Mouse (Mus musculus) heart, postnatal 0 days (tissue): ENCODE results near the gene Capn9. TPM values are rescaled to one million over a fixed set of nuclear protein-coding genes. Genes with fewer than 3 reads are reported as not detected.

Experiments used
- ATAC-seq: fragments of 200-750 bp; cut with Nextera tagmentation; 2 replicates; pipeline ENCODE4 v1.8.0; 2017; ENCODE audit warnings: low read depth, moderate number of reproducible peaks, moderate library complexity; ENCODE audit not compliant: insufficient read depth
- DNase-seq: peaks from one replicate; pipeline ENCODE4 v3.0.0-alpha.2; 2016; ENCODE audit warnings: low spot score
- H3K27ac ChIP-seq: fragments of 300-500 bp; sonication (generic); 2 replicates; pipeline ENCODE4 v1.5.1; 2014; ENCODE audit warnings: low read depth, mild to moderate bottlenecking
- H3K27me3 ChIP-seq: fragments of 300-500 bp; sonication (generic); 2 replicates; pipeline ENCODE4 v1.6.1; 2014; ENCODE audit warnings: low read length, mixed read lengths; ENCODE audit not compliant: control insufficient read depth, insufficient read depth
- H3K36me3 ChIP-seq: fragments of 300-500 bp; sonication (generic); replicated peaks from 2 replicates; pipeline ENCODE4 v1.6.1; 2014; ENCODE audit warnings: low read length, mixed read lengths; ENCODE audit not compliant: control insufficient read depth, insufficient read depth
- H3K4me1 ChIP-seq: fragments of 300-500 bp; sonication (generic); 2 replicates; pipeline ENCODE4 v1.6.1; 2014; ENCODE audit warnings: antibody characterized with exemption; ENCODE audit not compliant: control insufficient read depth, insufficient read depth
- H3K4me2 ChIP-seq: fragments of 300-500 bp; sonication (generic); 2 replicates; pipeline ENCODE4 v1.6.1; 2014; ENCODE audit warnings: low read depth, mild to moderate bottlenecking, low read length, moderate library complexity
- H3K4me3 ChIP-seq: fragments of 300-500 bp; sonication (generic); 2 replicates; pipeline ENCODE4 v1.5.1; 2014; ENCODE audit warnings: low read depth, low read length
- H3K9ac ChIP-seq: fragments of 300-500 bp; sonication (generic); replicated peaks from 2 replicates; pipeline ENCODE4 v1.6.1; 2014; ENCODE audit warnings: low read depth, low read length, mixed read lengths
- H3K9me3 ChIP-seq: fragments of 300-500 bp; sonication (generic); replicated peaks from 2 replicates; pipeline ENCODE4 v1.6.1; 2016; ENCODE audit warnings: low read length; ENCODE audit not compliant: control insufficient read depth
- CTCF ChIP-seq: IDR thresholded peaks from 2 replicates; pipeline ENCODE4 v1.5.1; 2016; ENCODE audit warnings: antibody characterized with exemption, control low read depth, low read depth
- EP300 ChIP-seq: IDR thresholded peaks from 2 replicates; pipeline ENCODE4 v1.6.1; 2016; ENCODE audit warnings: antibody characterized with exemption, low read depth
- WGBS: fragments of 180-500 bp; shearing (Covaris S2); extraction: QIAGEN DNeasy Blood & Tissue Kit; methylation state at CpG from one replicate; pipeline ENCODE4 v1.1.7; 2014; 5-methylcytosine and 5-hydroxymethylcytosine counted together
- polyA plus RNA-seq: library from polyadenylated mRNA; unstranded; fragments of >200 nt; fragmentation: Nextera tagmentation; extraction: Ambion mirVana; gene quantifications from 2 replicates; pipeline ENCODE4 v1.2.1, GENCODE M21; 2015
- total RNA-seq: library from RNA; depleted of rRNA; stranded (reverse); fragments of >200 nt; gene quantifications from 2 replicates; pipeline ENCODE4 v1.2.3, GENCODE M21; 2014; ENCODE audit warnings: low replicate concordance

Capn9 gene
- total and polyA plus RNA-seq, 2 experiments from 2014 or later = 0.26 TPM; not detected in 1

DNA sequence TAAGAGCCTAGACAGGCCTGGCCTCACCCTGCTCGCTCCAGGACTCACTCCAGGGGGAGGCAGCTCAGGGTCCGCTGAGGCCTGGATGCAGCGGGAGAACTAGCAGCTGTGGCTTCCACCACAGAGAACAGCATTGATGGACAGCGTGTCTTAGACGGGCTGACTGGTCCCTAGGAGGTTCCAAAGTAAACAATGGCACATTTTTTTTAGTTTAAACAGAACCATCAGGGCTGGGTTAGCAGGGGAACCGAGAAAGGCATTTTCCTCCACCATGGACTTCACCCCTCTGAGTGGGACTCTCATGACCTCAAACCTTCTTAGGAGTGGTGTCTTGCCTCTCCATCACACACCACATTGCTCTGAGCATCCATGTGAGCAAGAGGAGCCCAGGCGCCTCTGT, 56.1 kb downstream of the Capn9 start:
- H3K9me3 ChIP-seq = no peaks in the 10 kb centered on the region
- peaks cover 21% of the 10 kb centered on the region for H3K36me3 ChIP-seq
- DNase-seq = no peak
- H3K9ac ChIP-seq = no peak overlapping the region
- TF ChIP-seq CTCF (no peak), EP300 (no peak)
- ATAC-seq = 0 out of 2 replicates have a peak, but pooled peaks have one; percentile 7
- no peak overlapping the region for H3K4me2 ChIP-seq
- WGBS = 42% methylated on average over 7 of the region's 7 CpGs
- H3K4me1 ChIP-seq = peaks cover 36% of the 10 kb centered on the region
- H3K27me3 ChIP-seq = no peaks in the 10 kb centered on the region
- H3K27ac ChIP-seq = peak overlapping the region; percentile 94
- no peak overlapping the region for H3K4me3 ChIP-seq

DNA sequence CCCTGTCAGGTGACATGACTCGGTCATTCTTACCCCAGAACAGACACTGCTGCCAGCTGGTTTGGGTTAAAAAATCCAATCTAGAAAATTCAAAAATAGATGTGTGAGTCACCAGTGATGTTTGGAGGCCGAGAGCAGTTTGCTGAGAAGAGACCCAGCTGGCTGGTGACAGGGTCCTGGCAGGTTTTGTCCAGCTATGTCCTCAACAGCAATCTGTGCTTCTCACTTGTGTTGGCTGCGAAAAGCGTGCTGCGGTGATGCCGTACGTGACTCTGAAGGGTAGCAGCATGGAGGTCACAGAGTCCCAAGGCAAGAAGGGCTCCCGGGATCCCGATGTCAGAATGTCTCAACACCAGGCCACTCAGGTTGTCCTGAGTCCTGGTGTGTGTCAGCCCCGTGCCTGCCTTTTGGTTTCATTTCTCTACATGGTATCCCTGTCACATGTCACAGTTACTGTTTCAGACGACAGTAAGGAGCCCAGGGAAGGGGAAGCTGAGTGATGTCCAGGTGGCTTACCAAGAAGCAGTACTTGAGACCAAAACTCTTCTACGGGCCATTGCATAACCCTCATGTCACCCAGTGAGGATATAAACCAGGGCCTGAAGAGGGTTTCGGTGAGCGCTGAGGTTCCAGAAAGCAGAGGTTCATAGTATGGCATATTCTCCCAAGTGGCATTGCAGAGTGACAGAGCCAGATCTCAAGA, 57.2 kb downstream of the Capn9 start:
- H3K9me3 ChIP-seq = no peaks in the 10 kb centered on the region
- 27% methylated on average over 14 of the region's 14 CpGs for WGBS
- H3K27ac ChIP-seq = peak overlapping the region; percentile 94
- H3K4me2 ChIP-seq = peak overlapping the region; percentile 23; the same call in 1 of the 2 replicates
- H3K4me1 ChIP-seq = peaks cover 36% of the 10 kb centered on the region
- TF ChIP-seq CTCF (no peak), EP300 (peak; percentile 69; the same call in 1 of the 2 replicates)
- no peaks in the 10 kb centered on the region for H3K27me3 ChIP-seq
- H3K9ac ChIP-seq = no peak overlapping the region; the same call in 1 of the 2 replicates
- peaks cover 33% of the 10 kb centered on the region for H3K36me3 ChIP-seq
- peak; percentile 94 for DNase-seq
- H3K4me3 ChIP-seq = no peak overlapping the region
- ATAC-seq = peak; percentile 88

DNA sequence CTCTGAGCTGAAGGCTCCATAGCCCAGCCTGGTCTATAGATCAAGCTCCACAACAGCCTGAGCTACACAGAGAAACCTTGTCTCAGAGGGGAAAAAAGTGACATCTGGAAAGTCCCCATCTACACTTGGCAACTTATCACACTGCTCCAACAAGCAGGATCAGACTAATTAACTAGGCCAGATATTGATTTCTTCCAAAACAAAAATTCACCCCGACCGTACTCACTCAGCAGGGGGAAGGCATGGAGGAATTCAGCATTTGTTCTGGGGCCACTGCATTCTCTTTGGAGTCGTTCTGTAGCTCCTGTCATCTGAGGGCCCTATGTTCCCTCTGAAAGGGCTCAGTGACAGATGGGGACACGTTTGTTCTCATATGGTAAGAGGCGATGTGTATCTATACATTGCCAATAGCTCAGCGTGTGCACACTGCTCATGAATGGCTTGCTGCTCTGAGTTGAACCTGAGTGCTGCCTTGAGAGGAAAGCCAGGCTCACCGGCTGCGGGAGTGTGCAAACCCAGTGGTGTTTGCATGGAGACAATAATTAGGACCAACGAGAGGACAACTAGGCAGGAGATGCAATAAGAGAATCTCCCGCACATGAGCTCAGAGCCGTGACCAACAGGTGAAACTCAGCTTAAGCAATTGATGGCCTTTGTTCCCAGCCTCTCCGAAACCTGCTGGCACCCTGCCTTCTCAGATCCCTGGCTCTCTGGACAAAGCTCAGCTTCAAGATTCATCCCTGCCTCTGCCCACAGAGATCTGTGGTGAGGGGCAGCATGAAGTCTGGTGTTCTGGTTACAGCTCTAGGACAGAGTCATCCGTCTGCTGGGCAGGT, 58.7 kb downstream of the Capn9 start:
- TF ChIP-seq CTCF (no peak), EP300 (no peak)
- ATAC-seq = no peak
- no peak overlapping the region for H3K4me3 ChIP-seq
- no peak overlapping the region for H3K4me2 ChIP-seq
- no peaks in the 10 kb centered on the region for H3K9me3 ChIP-seq
- no peak for DNase-seq
- H3K36me3 ChIP-seq = peaks cover 47% of the 10 kb centered on the region
- 80% methylated on average over 13 of the region's 13 CpGs for WGBS
- no peak overlapping the region; the same call in 1 of the 2 replicates for H3K27ac ChIP-seq
- H3K9ac ChIP-seq = no peak overlapping the region
- no peaks in the 10 kb centered on the region for H3K27me3 ChIP-seq
- peaks cover 36% of the 10 kb centered on the region for H3K4me1 ChIP-seq

DNA sequence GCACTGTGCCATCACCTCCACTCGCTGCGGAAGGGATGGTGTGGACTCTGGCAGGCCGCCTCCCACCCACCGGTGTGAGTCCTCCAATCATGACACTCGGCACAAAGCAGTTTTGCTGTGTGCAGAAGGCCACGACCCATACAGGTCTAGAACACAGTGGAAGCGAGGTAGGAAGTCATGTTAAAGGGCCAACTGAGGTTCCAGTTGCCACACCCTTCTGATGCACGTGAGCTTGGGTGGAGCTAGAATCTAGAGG, 59.3 kb downstream of the Capn9 start:
- Histone ChIP-seq H3K27me3 (no peaks in the 10 kb centered on the region), H3K9ac (no peak overlapping the region), H3K9me3 (no peaks in the 10 kb centered on the region), H3K27ac (no peak overlapping the region), H3K4me2 (no peak overlapping the region), H3K36me3 (peaks cover 47% of the 10 kb centered on the region), H3K4me1 (peaks cover 35% of the 10 kb centered on the region), H3K4me3 (no peak overlapping the region)
- ATAC-seq (no peak), DNase-seq (no peak)
- TF ChIP-seq EP300 (no peak), CTCF (no peak)
- 76% methylated on average over 8 of the region's 8 CpGs for WGBS

- no peak for TF ChIP-seq CTCF
- no peak for TF ChIP-seq EP300
- no peaks in the 10 kb centered on the region for H3K9me3 ChIP-seq
- 66% methylated on average over 8 of the region's 8 CpGs for WGBS
- H3K36me3 ChIP-seq = peaks cover 44% of the 10 kb centered on the region
- DNase-seq (no peak), ATAC-seq (no peak)
- peak overlapping the region; percentile 99 for H3K27ac ChIP-seq
- H3K4me2 ChIP-seq = no peak overlapping the region
- H3K4me3 ChIP-seq = no peak overlapping the region
- no peaks in the 10 kb centered on the region for H3K27me3 ChIP-seq
- H3K9ac ChIP-seq = no peak overlapping the region
- peaks cover 54% of the 10 kb centered on the region for H3K4me1 ChIP-seq
Observed at GRCm38 (mm10) chr8:124641599-124641998, 65.7 kb downstream of the Capn9 start.
